Mouse (Mus musculus) adrenal gland, postnatal 14 days (tissue): ENCODE data around the gene Mroh8. TPM values are rescaled to one million over a fixed set of nuclear protein-coding genes. Genes with fewer than 3 reads are reported as not detected.
A peak's percentile ranks its signal among the peaks of the same experiment; 100 is the strongest.

Experiments used
- DNase-seq: peaks from one replicate; pipeline ENCODE4 v3.0.0; 2021; ENCODE audit warnings: mixed read lengths
- long read RNA-seq, 2 experiments: library from polyadenylated mRNA; stranded (forward); transcript quantifications; one replicate each; pipeline ENCODE4 v2.0.0; 2021
- total RNA-seq: library from RNA; stranded (reverse); gene quantifications from 2 replicates; pipeline ENCODE4 v1.2.3, GENCODE M21; 2021

The Mroh8 gene
- 0.23 TPM in 1 of 2 replicates, not detected in the other for total RNA-seq
- long read RNA-seq, experiment 1 = 0 reads
- long read RNA-seq, experiment 2 = 0 reads

GRCm38 (mm10) chr2:157279416-157279800 lies at the start of gene Mroh8:
TSS of gene Mroh8 (minus strand) at chr2:157279549.
- peak; percentile 80 for DNase-seq

- no peak for DNase-seq
These were observed 49.2 kb upstream of the Mroh8 start for GRCm38 (mm10) chr2:157328570-157328969.

- DNase-seq = no peak
These were observed 48.8 kb upstream of the Mroh8 start for GRCm38 (mm10) chr2:157328106-157328505.

GRCm38 (mm10) chr2:157325238-157325637 lies 45.9 kb upstream of the Mroh8 start:
- no peak for DNase-seq

- DNase-seq = peak; percentile 49
These were observed 42.8 kb upstream of the Mroh8 start for GRCm38 (mm10) chr2:157322029-157322766.

- DNase-seq = no peak
These were observed 41.5 kb upstream of the Mroh8 start for GRCm38 (mm10) chr2:157320886-157321285.

GRCm38 (mm10) chr2:157320135-157320534 lies 40.8 kb upstream of the Mroh8 start:
- no peak for DNase-seq

GRCm38 (mm10) chr2:157317220-157317619 lies 37.9 kb upstream of the Mroh8 start:
- no peak for DNase-seq

GRCm38 (mm10) chr2:157316358-157316933 lies 37.1 kb upstream of the Mroh8 start:
- DNase-seq = no peak

- DNase-seq = no peak
These were observed 36.1 kb upstream of the Mroh8 start for GRCm38 (mm10) chr2:157315486-157315885.

- no peak for DNase-seq
These were observed 35.0 kb upstream of the Mroh8 start for GRCm38 (mm10) chr2:157314310-157314709.

- no peak for DNase-seq
These were observed 34.4 kb upstream of the Mroh8 start for GRCm38 (mm10) chr2:157313718-157314117.

GRCm38 (mm10) chr2:157310963-157311637 lies 31.8 kb upstream of the Mroh8 start:
- DNase-seq = no peak

GRCm38 (mm10) chr2:157309611-157310010 lies 30.3 kb upstream of the Mroh8 start:
- no peak for DNase-seq

GRCm38 (mm10) chr2:157308273-157308917 lies 29.0 kb upstream of the Mroh8 start:
- no peak for DNase-seq

GRCm38 (mm10) chr2:157307715-157308265 lies 28.4 kb upstream of the Mroh8 start:
- DNase-seq = no peak

- no peak for DNase-seq
These were observed 27.0 kb upstream of the Mroh8 start for GRCm38 (mm10) chr2:157306091-157307032.

- no peak for DNase-seq
These were observed 23.7 kb upstream of the Mroh8 start for GRCm38 (mm10) chr2:157303096-157303495.

- no peak for DNase-seq
These were observed 20.7 kb upstream of the Mroh8 start for GRCm38 (mm10) chr2:157300051-157300450.

- no peak for DNase-seq
These were observed 16.8 kb upstream of the Mroh8 start for GRCm38 (mm10) chr2:157296105-157296689.

- peak; percentile 86 for DNase-seq
These were observed 12.7 kb upstream of the Mroh8 start for GRCm38 (mm10) chr2:157292093-157292492.
